ENCODE assay signal across 16 mouse cellular contexts in genomic region chr15:27960642-27961041, GRCm38 (mm10).
DNase-seq lines count a peak whose midpoint lies in the region; ATAC-seq lines count a peak whose summit lies in the region.
"Had no signal": no experiment of that assay in that cellular context is flagged by ENCODE, and none has a peak within 500 bp of the region (broad histone marks: within the 10 kb centered on the region; RNA-seq: fewer than 3 reads in every experiment).

No protein-coding gene starts in this region.

- 0 out of 2 replicates have a peak, but pooled peaks cover 2% of the 10 kb centered on the region for H3K36me3 ChIP-seq in kidney, embryonic 15.5 days
- no peaks in the 10 kb centered on the region for H3K36me3 ChIP-seq in kidney, embryonic 16.5 days (ENCODE audit: insufficient read depth, low read length)
- H3K36me3 ChIP-seq: embryonic facial prominence, embryonic 15.5 days had no signal

- H3K4me2 ChIP-seq in kidney, embryonic 15.5 days, result no peak overlapping the region
- H3K4me2 ChIP-seq in kidney, embryonic 16.5 days (replicated peaks; ENCODE audit: low read depth, low read length), result no peak overlapping the region
- H3K4me2 ChIP-seq: embryonic facial prominence, embryonic 15.5 days; lung, embryonic 14.5 days; midbrain, embryonic 11.5 days had no signal

- no peaks in the 10 kb centered on the region for H3K9me3 ChIP-seq in kidney, embryonic 15.5 days (replicated peaks)
- H3K9me3 ChIP-seq in kidney, embryonic 16.5 days (ENCODE audit: low read length), result no peaks in the 10 kb centered on the region
- H3K9me3 ChIP-seq: embryonic facial prominence, embryonic 15.5 days had no signal

- WGBS in kidney, embryonic 15.5 days, result 48% methylated on average over 9 of the region's 9 CpGs
- 43% methylated on average over 9 of the region's 9 CpGs for WGBS in kidney, embryonic 16.5 days

- H3K4me3 ChIP-seq in kidney, embryonic 15.5 days (replicated peaks), result no peak overlapping the region
- H3K4me3 ChIP-seq in kidney, embryonic 16.5 days (ENCODE audit: low read length), result no peak overlapping the region
- H3K4me3 ChIP-seq: embryonic facial prominence, embryonic 15.5 days had no signal

- 0 out of 2 replicates have a peak overlapping the region, but pooled peaks have one; percentile 16 for H3K27ac ChIP-seq in kidney, embryonic 15.5 days
- no peak overlapping the region for H3K27ac ChIP-seq in kidney, embryonic 16.5 days (ENCODE audit: low read length)
- H3K27ac ChIP-seq: embryonic facial prominence, embryonic 15.5 days had no signal

- H3K27me3 ChIP-seq in kidney, embryonic 15.5 days, result no peaks in the 10 kb centered on the region
- no peaks in the 10 kb centered on the region for H3K27me3 ChIP-seq in kidney, embryonic 16.5 days (ENCODE audit: insufficient read depth, low read length)
- H3K27me3 ChIP-seq: embryonic facial prominence, embryonic 15.5 days had no signal

- no peak overlapping the region for H3K9ac ChIP-seq in kidney, embryonic 15.5 days
- no peak overlapping the region for H3K9ac ChIP-seq in kidney, embryonic 16.5 days (replicated peaks; ENCODE audit: low read length)
- H3K9ac ChIP-seq: embryonic facial prominence, embryonic 15.5 days; forebrain, postnatal 0 days; lung, embryonic 14.5 days had no signal

- no peak for ATAC-seq in kidney, embryonic 15.5 days (replicated peaks; ENCODE audit: low FRiP score)
- no peak for ATAC-seq in kidney, embryonic 16.5 days (ENCODE audit: low FRiP score, low TSS enrichment)
- peak; percentile 29; the same call in 1 of the 2 replicates for ATAC-seq in common myeloid progenitor, adult 5-6 weeks (replicated peaks; ENCODE audit: low read depth, poor library complexity, severe bottlenecking)
- ATAC-seq in granulocyte monocyte progenitor cell, adult 5-6 weeks (replicated peaks; ENCODE audit: poor library complexity, severe bottlenecking), result peak; percentile 20; the same call in 1 of the 2 replicates
- 0 out of 2 replicates have a peak, but pooled peaks have one; percentile 47 for ATAC-seq in megakaryocyte progenitor cell, adult 5-6 weeks (replicated peaks; ENCODE audit: poor library complexity)
- ATAC-seq: forebrain, postnatal 0 days had no signal

- peaks cover 57% of the 10 kb centered on the region for H3K4me1 ChIP-seq in kidney, embryonic 15.5 days
- H3K4me1 ChIP-seq in kidney, embryonic 16.5 days (ENCODE audit: insufficient read depth, low read length), result peaks cover 49% of the 10 kb centered on the region

- no peak for DNase-seq in ovary, postnatal 14 days (ENCODE audit: low spot score)
- no peak for DNase-seq in spleen, adult 18-20 months
- DNase-seq: adrenal gland, adult 2 months; cerebellum, adult 9-11 months; forebrain, postnatal 0 days; kidney, adult 9 months; lung, embryonic 14.5 days; lung, postnatal 4 days; right cerebral cortex, adult 18-20 months had no signal

Comparison
In these comparisons a context has a peak if more than half of its experiments do, and no peak if none do; other contexts are left out.
1. ATAC-seq: peak in common myeloid progenitor, adult 5-6 weeks (single experiment), granulocyte monocyte progenitor cell, adult 5-6 weeks (single experiment) and megakaryocyte progenitor cell, adult 5-6 weeks (single experiment); none in kidney, embryonic 15.5 days (single experiment) and kidney, embryonic 16.5 days (single experiment).